Mouse (Mus musculus) hindbrain, embryonic 15.5 days (tissue): Measurements from ENCODE around the gene Rangrf. TPM values are rescaled to one million over a fixed set of nuclear protein-coding genes. Genes with fewer than 3 reads are reported as not detected.
"Not testable (repeated sequence)": the region's sequence is repeated elsewhere in the genome, so short reads cannot be mapped to it uniquely, and the experiment has no call there.

ENCODE experiments used
- ATAC-seq: fragments of 200-750 bp; cut with Nextera tagmentation; 2 replicates; pipeline ENCODE4 v1.8.0; 2017; ENCODE audit warnings: low read depth, moderate number of reproducible peaks, moderate TSS enrichment; ENCODE audit not compliant: low FRiP score
- H3K27ac ChIP-seq: fragments of 300-500 bp; sonication (generic); replicated peaks from 2 replicates; pipeline ENCODE4 v1.5.1; 2015; ENCODE audit warnings: mild to moderate bottlenecking, inconsistent platforms
- H3K27me3 ChIP-seq: fragments of 300-500 bp; sonication (generic); 2 replicates; pipeline ENCODE4 v1.6.1; 2015; ENCODE audit warnings: control low read depth, inconsistent platforms
- H3K36me3 ChIP-seq: fragments of 300-500 bp; sonication (generic); 2 replicates; pipeline ENCODE4 v1.6.1; 2015; ENCODE audit warnings: control low read depth, inconsistent platforms
- H3K4me1 ChIP-seq: fragments of 300-500 bp; sonication (generic); replicated peaks from 2 replicates; pipeline ENCODE4 v1.6.1; 2015; ENCODE audit warnings: control low read depth, inconsistent platforms
- H3K4me2 ChIP-seq: fragments of 300-500 bp; sonication (generic); 2 replicates; pipeline ENCODE4 v1.6.1; 2015; ENCODE audit warnings: moderate library complexity, mild to moderate bottlenecking, inconsistent platforms
- H3K4me3 ChIP-seq: fragments of 300-500 bp; sonication (generic); 2 replicates; pipeline ENCODE4 v1.5.1; 2015; ENCODE audit warnings: mild to moderate bottlenecking, inconsistent platforms
- H3K9ac ChIP-seq: fragments of 300-500 bp; sonication (generic); 2 replicates; pipeline ENCODE4 v1.6.1; 2015; ENCODE audit warnings: inconsistent platforms
- H3K9me3 ChIP-seq: fragments of 300-500 bp; sonication (generic); 2 replicates; pipeline ENCODE4 v1.6.1; 2016; ENCODE audit warnings: control low read depth, inconsistent platforms
- WGBS: fragments of 180-500 bp; shearing (Covaris S2); methylation state at CpG from one replicate; pipeline ENCODE4 v1.1.7; 2015; 5-methylcytosine and 5-hydroxymethylcytosine counted together
- microRNA-seq: library from miRNA; unstranded; fragments of <30 nt; microRNA quantifications from one replicate; pipeline ENCODE4, GENCODE M21; 2016
- polyA plus RNA-seq: library from polyadenylated mRNA; unstranded; fragments of >200 nt; fragmentation: Nextera tagmentation; extraction: Ambion mirVana; gene quantifications from 2 replicates; pipeline ENCODE4 v1.2.1, GENCODE M21; 2015

The Rangrf gene
- polyA plus RNA-seq, 1 experiment from 2014 or later = 29.8 TPM

- H3K27ac ChIP-seq, ATAC-seq, H3K9me3 ChIP-seq, H3K36me3 ChIP-seq, H3K27me3 ChIP-seq, H3K4me2 ChIP-seq, H3K4me3 ChIP-seq, H3K9ac ChIP-seq: not testable (repeated sequence)
- WGBS = 90% methylated on average over 4 of the region's 4 CpGs
- peaks cover 19% of the 10 kb centered on the region for H3K4me1 ChIP-seq
Observed at GRCm38 (mm10) chr11:68936951-68937350, 38.0 kb downstream of the Rangrf start.

DNA sequence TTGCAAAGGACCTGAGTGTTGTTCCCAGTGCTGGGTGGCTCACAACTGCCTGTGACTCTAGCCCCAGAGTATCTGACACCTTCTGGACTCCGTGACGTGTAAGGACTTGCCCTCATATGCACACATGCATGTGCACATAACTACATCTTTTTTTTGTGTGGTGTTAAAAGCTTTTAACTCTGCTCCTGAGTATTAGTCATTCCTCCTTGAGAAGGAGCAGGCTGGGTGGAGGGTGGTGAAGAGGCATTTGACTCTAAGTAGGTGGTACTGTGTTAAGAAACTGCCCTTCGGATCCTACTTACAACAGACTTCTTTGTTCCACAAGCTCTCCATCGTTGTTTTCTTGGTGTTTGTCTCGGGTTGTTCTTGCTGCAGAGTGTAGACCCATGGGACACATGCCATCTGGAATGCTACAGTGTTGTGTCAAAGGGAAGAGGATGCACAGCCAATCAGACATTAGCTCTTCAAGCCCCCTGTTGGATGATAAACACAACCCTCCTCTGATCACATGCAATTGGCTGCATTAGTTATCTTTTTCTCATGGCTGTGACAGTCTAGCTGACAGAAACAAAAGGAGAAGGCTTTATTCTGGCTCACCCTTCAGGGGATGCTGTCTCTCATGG is 41.0 kb downstream of the Rangrf start:
- H3K4me2 ChIP-seq = no peak overlapping the region
- 62% methylated on average over 5 of the region's 5 CpGs for WGBS
- peak; percentile 38; the same call in 1 of the 2 replicates for ATAC-seq
- H3K27me3 ChIP-seq = no peaks in the 10 kb centered on the region
- no peaks in the 10 kb centered on the region for H3K9me3 ChIP-seq
- H3K4me1 ChIP-seq = peaks cover 3% of the 10 kb centered on the region; the same call in 1 of the 2 replicates
- no peaks in the 10 kb centered on the region for H3K36me3 ChIP-seq
- 0 out of 2 replicates have a peak overlapping the region, but pooled peaks have one; percentile 2 for H3K27ac ChIP-seq
- no peak overlapping the region for H3K9ac ChIP-seq
- H3K4me3 ChIP-seq = no peak overlapping the region

GRCm38 (mm10) chr11:68929947-68930346 is 45.0 kb downstream of the Rangrf start:
- Histone ChIP-seq H3K27me3 (no peaks in the 10 kb centered on the region), H3K4me1 (no peaks in the 10 kb centered on the region), H3K9ac (no peak overlapping the region), H3K36me3 (no peaks in the 10 kb centered on the region), H3K4me3 (no peak overlapping the region), H3K9me3 (no peaks in the 10 kb centered on the region), H3K27ac (no peak overlapping the region), H3K4me2 (no peak overlapping the region)
- no peak for ATAC-seq
- whole genome bisulfite sequencing = 84% methylated on average over 6 of the region's 6 CpGs

- WGBS = 78% methylated on average over 3 of the region's 3 CpGs
Observed at GRCm38 (mm10) chr11:68926981-68927380, 48.0 kb downstream of the Rangrf start, which contains the start of gene Odf4. Gene Odf4, minus strand, starts transcription at chr11:68927081.

DNA sequence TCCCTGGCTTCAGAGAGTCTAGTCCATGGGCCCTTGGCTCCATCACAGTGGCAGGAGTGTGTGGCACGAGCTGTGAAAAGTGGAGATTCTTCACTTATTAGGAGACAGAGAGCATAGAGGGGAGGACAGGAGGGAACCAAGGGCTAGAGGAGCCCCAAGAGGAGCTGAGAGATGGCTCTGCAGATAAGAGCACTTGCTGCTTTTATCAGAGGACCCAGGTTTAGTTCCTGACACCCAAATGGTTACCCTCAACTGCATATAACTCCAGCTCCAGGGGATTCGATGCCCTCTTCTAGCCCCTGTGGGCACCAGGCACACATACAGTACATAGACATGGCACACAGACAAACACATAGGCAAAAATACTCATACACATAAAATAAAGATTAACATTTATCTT is 50.2 kb downstream of the Rangrf start:
- Histone ChIP-seq H3K4me1 (no peaks in the 10 kb centered on the region), H3K27ac (no peak overlapping the region), H3K4me3 (no peak overlapping the region), H3K9ac (no peak overlapping the region), H3K27me3 (no peaks in the 10 kb centered on the region), H3K9me3 (no peaks in the 10 kb centered on the region), H3K36me3 (no peaks in the 10 kb centered on the region), H3K4me2 (no peak overlapping the region)
- WGBS = 87% methylated on average over 2 of the region's 2 CpGs
- ATAC-seq = no peak

More at GRCm38 (mm10) chr11:68926981-68927380, 48.0 kb downstream of the Rangrf start, which contains the start of gene Odf4:
- no peak for ATAC-seq
- no peak within 1 kb of the TSS for H3K4me2 ChIP-seq
- H3K9ac ChIP-seq = no peak within 1 kb of the TSS
- H3K4me1 ChIP-seq = no peaks in the 10 kb centered on the region
- no peaks in the 10 kb centered on the region for H3K36me3 ChIP-seq
- no peak within 1 kb of the TSS for H3K4me3 ChIP-seq
- no peak within 1 kb of the TSS for H3K27ac ChIP-seq
- no peaks in the 10 kb centered on the region for H3K27me3 ChIP-seq
- H3K9me3 ChIP-seq = no peaks in the 10 kb centered on the region

- no peaks in the 10 kb centered on the region for H3K4me1 ChIP-seq
- WGBS = 66% methylated on average over 3 of the region's 3 CpGs
- ATAC-seq = no peak
Observed at GRCm38 (mm10) chr11:68923191-68923590, 51.8 kb downstream of the Rangrf start.

More at GRCm38 (mm10) chr11:68923191-68923590, 51.8 kb downstream of the Rangrf start:
- no peaks in the 10 kb centered on the region for H3K36me3 ChIP-seq
- no peaks in the 10 kb centered on the region for H3K9me3 ChIP-seq
- H3K4me3 ChIP-seq = no peak overlapping the region
- H3K9ac ChIP-seq = no peak overlapping the region
- H3K27ac ChIP-seq = no peak overlapping the region
- no peak overlapping the region for H3K4me2 ChIP-seq
- no peaks in the 10 kb centered on the region for H3K27me3 ChIP-seq

Small RNA genes lying within 50 kb of the gene (microRNA-seq; reads per million reads assigned to microRNA genes)
- gene Mir3062 = 4.8 reads per million, percentile 20 among the genes with 10 or more reads in this experiment

Other genes with a start within 250 kb of the Rangrf start
- 103 and 105 TPM in 2 replicates for gene Ndel1, start 103.3 kb downstream of the Rangrf start, polyA plus RNA-seq
- gene Rnf222, start 86.6 kb downstream of the Rangrf start, polyA plus RNA-seq = not detected in 2 replicates
- gene Rpl26, start 73.6 kb downstream of the Rangrf start, polyA plus RNA-seq = 557 and 622 TPM in 2 replicates
- 0.60 and 1.2 TPM in 2 replicates for gene Odf4, start 48.1 kb downstream of the Rangrf start, polyA plus RNA-seq
- 21.8 and 25.3 TPM in 2 replicates for gene Arhgef15, start 17.7 kb downstream of the Rangrf start, polyA plus RNA-seq
- 1.7 and 2.1 TPM in 2 replicates for gene Slc25a35, start 7.1 kb downstream of the Rangrf start, polyA plus RNA-seq
- 17.6 and 19.0 TPM in 2 replicates for gene Pfas, start 33.3 kb upstream of the Rangrf start, polyA plus RNA-seq
- 56.4 and 71.2 TPM in 2 replicates for gene Ctc1, start 40.7 kb upstream of the Rangrf start, polyA plus RNA-seq
- 28.6 and 36.1 TPM in 2 replicates for gene Aurkb, start 70.5 kb upstream of the Rangrf start, polyA plus RNA-seq
- gene Borcs6, start 84.5 kb upstream of the Rangrf start, polyA plus RNA-seq = 22.1 and 23.1 TPM in 2 replicates
- gene Tmem107, start 95.6 kb upstream of the Rangrf start, polyA plus RNA-seq = 36.6 and 41.7 TPM in 2 replicates
- 317 and 437 TPM in 2 replicates for gene Vamp2, start 113.3 kb upstream of the Rangrf start, polyA plus RNA-seq
- 10.0 and 10.1 TPM in 2 replicates for gene Per1, start 120.0 kb upstream of the Rangrf start, polyA plus RNA-seq
- 0.87 and 0.98 TPM in 2 replicates for gene Hes7, start 145.2 kb upstream of the Rangrf start, polyA plus RNA-seq
- gene 9130213A22Rik, start 147.4 kb upstream of the Rangrf start, polyA plus RNA-seq = 0.40 and 0.42 TPM in 2 replicates
- gene Aloxe3, start 150.7 kb upstream of the Rangrf start, polyA plus RNA-seq = 4.7 and 6.5 TPM in 2 replicates
- 0.35 and 0.72 TPM in 2 replicates for gene Alox12b, start 181.8 kb upstream of the Rangrf start, polyA plus RNA-seq
- gene Alox8, start 222.7 kb upstream of the Rangrf start, polyA plus RNA-seq = 0.34 and 0.44 TPM in 2 replicates